Mouse (Mus musculus) right cerebral cortex, adult 18-20 months (tissue): Measurements from ENCODE around the gene 4921539E11Rik.

Source experiments
- DNase-seq: peaks from one replicate; pipeline ENCODE4 v3.0.0; 2022; ENCODE audit warnings: mixed read lengths

The 4921539E11Rik gene

GRCm38 (mm10) chr4:103222854-103223253 lies 67.8 kb downstream of the 4921539E11Rik start:
- DNase-seq: no peak

GRCm38 (mm10) chr4:103221789-103222188 lies 68.9 kb downstream of the 4921539E11Rik start:
- DNase-seq: no peak

DNA sequence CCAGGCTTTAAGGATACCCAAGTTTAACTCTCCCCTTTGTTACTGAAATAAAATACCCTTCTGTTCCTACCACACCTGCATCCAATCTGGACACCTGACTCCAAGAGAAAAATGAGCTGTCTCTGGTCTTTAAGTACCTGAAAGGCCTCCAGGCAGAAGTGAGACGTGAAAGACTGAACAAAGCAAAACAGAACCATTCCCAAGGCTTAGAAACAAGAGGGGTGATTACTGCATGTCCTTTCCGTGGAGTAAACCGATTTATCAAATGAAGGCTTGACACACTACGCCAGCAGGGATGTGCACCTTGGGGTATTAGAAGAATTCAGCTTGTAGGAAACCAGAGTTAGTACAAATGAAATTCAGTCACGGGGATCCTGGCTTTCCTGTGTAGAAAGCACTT lies 71.7 kb downstream of the 4921539E11Rik start:
- no peak for DNase-seq

DNA sequence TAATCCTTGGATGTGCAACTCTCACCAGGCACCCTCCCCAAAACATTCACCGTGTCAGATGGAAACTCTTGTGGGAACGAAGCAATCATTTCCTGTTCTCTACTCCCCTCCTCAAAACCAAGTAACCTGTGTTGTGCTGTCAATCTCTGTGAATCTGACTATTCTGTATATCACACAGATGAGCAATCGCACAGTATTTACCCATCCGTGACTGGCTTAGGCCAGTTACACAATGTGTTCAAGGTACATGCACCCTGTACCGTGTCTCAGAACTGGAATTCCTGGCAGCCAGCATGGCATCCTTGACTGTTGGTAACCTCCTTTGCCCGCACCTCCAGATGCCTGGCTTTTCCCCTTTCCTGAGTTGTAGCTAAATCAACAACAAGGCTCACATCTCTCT lies 74.6 kb downstream of the 4921539E11Rik start:
- no peak for DNase-seq

DNA sequence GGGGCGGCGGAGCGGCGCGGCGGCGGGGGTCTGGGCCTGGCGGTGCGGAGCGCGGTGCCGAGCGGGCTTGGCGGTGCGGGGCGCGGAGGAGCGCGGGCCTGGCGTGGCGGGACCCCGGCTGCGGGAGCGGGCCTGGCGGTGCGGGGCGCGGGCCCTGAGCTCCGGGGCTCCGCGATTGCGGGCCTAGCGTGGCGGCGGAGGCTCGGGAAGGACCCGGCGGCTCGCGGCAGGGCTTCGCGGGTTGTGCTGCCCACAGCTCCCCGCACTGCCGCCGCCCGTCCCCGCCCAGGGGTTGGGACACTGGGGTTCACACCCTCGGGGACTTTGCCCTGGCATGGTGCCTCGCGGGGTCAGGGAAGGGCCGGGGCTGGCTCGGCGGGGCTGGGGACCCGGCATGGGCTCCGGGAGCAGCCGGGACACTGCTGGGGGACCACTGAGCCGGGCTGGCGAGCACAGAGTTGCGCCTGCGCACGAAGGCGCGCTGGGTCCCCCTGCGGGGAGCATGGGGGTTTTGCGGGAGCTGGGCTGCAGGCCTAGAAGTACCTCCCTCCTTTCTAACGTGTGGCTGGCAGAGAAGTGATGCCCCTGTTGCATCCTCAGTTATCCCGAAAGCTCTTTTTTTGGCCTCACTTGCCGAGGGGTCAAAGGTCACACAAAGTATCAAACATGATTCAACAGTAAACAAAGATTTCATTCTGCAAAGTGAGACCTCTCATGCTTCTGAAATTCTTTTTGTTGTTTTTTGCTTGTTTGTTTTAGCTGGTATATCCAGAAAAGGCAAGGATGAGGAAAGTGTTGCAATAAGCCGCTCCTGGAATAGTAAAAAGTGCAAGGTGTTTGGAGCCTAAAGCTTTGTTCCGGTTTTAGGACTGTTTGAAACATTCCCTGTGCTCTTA lies 75.5 kb downstream of the 4921539E11Rik start, which contains the start of gene Slc35d1:
TSS of gene Slc35d1 (minus strand) at position 240 of the 896 bp plus-strand sequence.
- DNase-seq: peak; percentile 85

GRCm38 (mm10) chr4:103214498-103214924 lies 76.2 kb downstream of the 4921539E11Rik start:
- DNase-seq: peak; percentile 81

DNA sequence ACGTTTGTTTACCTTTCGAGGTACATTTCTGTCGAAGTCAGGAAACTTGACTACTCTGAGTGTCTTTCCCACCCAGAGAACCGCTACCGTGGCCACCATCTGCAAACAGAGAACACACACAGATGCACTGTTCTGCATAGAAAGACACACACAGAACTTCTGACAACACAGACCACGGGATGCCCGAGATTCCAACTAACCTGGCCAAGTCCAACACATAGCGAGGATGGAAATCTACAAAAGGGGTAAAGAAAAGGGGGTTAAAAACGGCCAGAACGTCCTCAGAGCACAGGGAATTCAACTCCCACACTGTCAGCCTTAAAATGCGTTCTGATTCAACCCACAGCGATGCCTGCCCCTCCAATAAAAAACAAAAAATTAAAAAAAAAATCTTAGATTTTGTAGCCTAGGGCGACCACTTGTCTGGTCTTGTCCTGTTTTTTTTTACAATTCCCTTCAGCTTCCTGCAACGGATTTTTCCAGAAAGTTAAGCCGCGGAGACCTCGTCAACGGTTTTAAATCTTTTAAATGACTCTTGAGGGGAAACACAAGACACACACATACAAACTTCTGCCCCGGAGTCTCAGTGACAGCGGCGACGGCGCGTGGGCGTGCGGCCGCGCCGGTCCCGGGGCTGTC lies 76.7 kb downstream of the 4921539E11Rik start:
- DNase-seq: peak; percentile 5

DNA sequence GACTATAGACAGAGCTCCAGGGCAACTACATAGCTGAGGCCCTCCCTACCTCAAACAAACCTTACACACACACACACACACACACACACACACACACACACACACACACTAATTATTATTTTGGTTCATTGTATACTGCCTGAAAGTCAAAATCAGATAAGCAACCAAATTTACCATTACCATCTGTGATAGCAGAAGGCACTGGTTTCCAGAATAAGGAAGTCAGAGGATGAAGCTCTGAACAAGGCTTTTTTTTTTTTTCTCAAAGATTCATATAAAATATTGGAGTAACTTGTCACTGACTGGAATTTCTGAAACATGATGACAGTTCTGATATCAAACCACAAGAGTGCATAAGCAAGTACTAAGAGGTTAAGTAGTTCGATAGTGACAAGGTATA lies 82.1 kb downstream of the 4921539E11Rik start:
- no peak for DNase-seq

GRCm38 (mm10) chr4:103203646-103204045 lies 87.0 kb downstream of the 4921539E11Rik start:
- DNase-seq: no peak

DNA sequence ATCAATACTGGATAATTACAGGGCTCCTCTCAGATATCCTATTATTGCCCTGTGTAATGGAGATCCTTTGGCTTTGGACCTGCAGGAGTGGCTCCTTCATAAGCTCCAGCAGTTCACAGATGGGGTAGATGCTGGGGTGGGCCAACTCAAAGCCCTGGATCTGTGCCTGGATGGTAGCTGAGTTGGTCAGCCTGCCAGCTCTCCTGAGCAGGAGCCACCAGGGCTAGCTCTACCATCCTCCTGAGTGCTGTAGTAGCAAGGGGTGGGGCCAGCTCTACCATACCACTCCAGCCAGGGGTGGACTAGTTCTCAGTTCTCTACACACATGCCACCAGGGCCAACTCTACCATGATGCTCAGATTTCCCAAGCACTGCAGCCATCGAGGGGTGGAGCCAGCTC lies 90.6 kb downstream of the 4921539E11Rik start:
- DNase-seq: no peak

- no peak for DNase-seq
Observed at GRCm38 (mm10) chr4:103199086-103199485, 91.6 kb downstream of the 4921539E11Rik start.

- no peak for DNase-seq
Observed at GRCm38 (mm10) chr4:103197401-103197800, 93.3 kb downstream of the 4921539E11Rik start.

GRCm38 (mm10) chr4:103192421-103192820 lies 98.2 kb downstream of the 4921539E11Rik start:
- DNase-seq: no peak

GRCm38 (mm10) chr4:103188786-103189640 lies 101.7 kb downstream of the 4921539E11Rik start:
- no peak for DNase-seq
